Mouse (Mus musculus) C2C12 (cell line): ENCODE results near the gene Fam71d. TPM values are rescaled to one million over a fixed set of nuclear protein-coding genes. Genes with fewer than 3 reads are reported as not detected.

Experiments
- H3K27me3 ChIP-seq: one replicate; pipeline ENCODE4 v1.6.1; 2011; ENCODE audit not compliant: control insufficient read depth, insufficient read depth, insufficient read length
- H3K36me3 ChIP-seq: one replicate; pipeline ENCODE4 v1.6.1; 2011; ENCODE audit not compliant: control insufficient read depth, insufficient read depth
- H3K4me3 ChIP-seq: one replicate; pipeline ENCODE4 v1.5.1; 2011; ENCODE audit warnings: mild to moderate bottlenecking, control low read depth; ENCODE audit not compliant: poor library complexity, insufficient read depth, severe bottlenecking
- H3K79me2 ChIP-seq: one replicate; pipeline ENCODE4 v1.6.1; 2011; ENCODE audit not compliant: control insufficient read depth, insufficient read depth
- H3K79me3 ChIP-seq: one replicate; pipeline ENCODE4 v1.6.1; 2011; ENCODE audit warnings: low read depth, control low read depth
- H3ac ChIP-seq: one replicate; pipeline ENCODE3; 2011; ENCODE audit warnings: low read depth; ENCODE audit not compliant: control insufficient read depth, insufficient read length
- CEBPB ChIP-seq: IDR thresholded peaks from one replicate; pipeline ENCODE4 v1.6.1; 2011; ENCODE audit warnings: low read depth, mild to moderate bottlenecking, control low read depth, moderate library complexity
- CTCF ChIP-seq: IDR thresholded peaks from one replicate; pipeline ENCODE4 v1.5.1; 2011; ENCODE audit not compliant: control insufficient read depth, insufficient read depth, insufficient read length
- FOSL1 ChIP-seq: IDR thresholded peaks from one replicate; pipeline ENCODE4 v1.8.0; 2011; ENCODE audit warnings: mild to moderate bottlenecking, low read length; ENCODE audit not compliant: poor library complexity, insufficient read depth, severe bottlenecking
- MAX ChIP-seq: IDR thresholded peaks from one replicate; pipeline ENCODE4 v1.6.1; 2011; ENCODE audit warnings: mild to moderate bottlenecking, control low read depth
- MYOD1 ChIP-seq: IDR thresholded peaks from one replicate; pipeline ENCODE4 v1.6.1; 2011; ENCODE audit warnings: low read depth; ENCODE audit not compliant: control insufficient read depth, insufficient read length
- MYOG ChIP-seq: IDR thresholded peaks from one replicate; pipeline ENCODE4 v1.6.1; 2011; ENCODE audit not compliant: control insufficient read depth, insufficient read length; ENCODE audit errors: extremely low read depth
- USF1 ChIP-seq: IDR thresholded peaks from one replicate; pipeline ENCODE4 v1.6.1; 2011; ENCODE audit warnings: low read depth, mild to moderate bottlenecking, control low read depth, moderate library complexity
- long read RNA-seq, 2 experiments: library from polyadenylated mRNA; unstranded; transcript quantifications; one replicate each; pipeline ENCODE4 v2.0.0; 2019 to 2020
- polyA plus RNA-seq: library from polyadenylated mRNA; unstranded; fragments of >200 nt; fragmentation: generic; extraction: Trizol; gene quantifications from one replicate; pipeline ENCODE4 v1.2.1, GENCODE M21; 2012; ENCODE audit warnings: missing spikeins

Fam71d gene
- not detected for polyA plus RNA-seq
- long read RNA-seq, experiment 1, result 0 reads
- long read RNA-seq, experiment 2, result 0 reads

- no peak within 1 kb of the TSS for H3K4me3 ChIP-seq
- H3ac ChIP-seq, result no peak within 1 kb of the TSS
- no peaks in the 10 kb centered on the region for H3K36me3 ChIP-seq
- H3K27me3 ChIP-seq, result no peaks in the 10 kb centered on the region
- no peaks in the 10 kb centered on the region for H3K79me3 ChIP-seq
- TF ChIP-seq MAX, result no peak
- TF ChIP-seq USF1, result no peak
- TF ChIP-seq MYOD1, result no peak
- no peak for TF ChIP-seq CEBPB
- no peak for TF ChIP-seq MYOG
- no peak for TF ChIP-seq CTCF
- H3K79me2 ChIP-seq, result no peaks in the 10 kb centered on the region
These were observed at the start of gene Fam71d for GRCm38 (mm10) chr12:78691325-78691724. Gene Fam71d, plus strand, starts transcription at chr12:78691535.

DNA sequence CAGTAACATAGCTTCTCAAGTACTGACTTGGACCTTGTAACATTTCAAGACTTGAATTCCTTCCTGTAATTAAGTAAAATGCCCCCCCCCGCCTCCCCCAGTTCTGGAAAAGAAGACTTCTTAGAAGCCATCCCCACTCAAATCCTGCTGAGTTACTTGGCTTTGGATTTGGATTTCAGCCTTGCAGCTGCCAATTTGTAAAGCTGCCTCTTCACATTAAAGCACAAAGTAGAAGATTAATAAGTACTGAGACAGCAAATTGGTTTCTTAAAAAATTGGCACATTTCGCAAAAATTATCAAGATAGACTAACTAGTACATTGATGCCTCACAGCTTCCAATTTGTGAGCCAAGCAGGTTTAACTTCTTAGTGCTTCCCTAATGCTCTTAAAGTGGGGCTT lies 47.6 kb upstream of the Fam71d start:
- no peaks in the 10 kb centered on the region for H3K36me3 ChIP-seq
- H3K4me3 ChIP-seq, result no peak overlapping the region
- H3ac ChIP-seq, result no peak overlapping the region
- TF ChIP-seq CEBPB, result no peak
- no peak for TF ChIP-seq MYOG
- TF ChIP-seq MYOD1, result no peak
- H3K79me3 ChIP-seq, result no peaks in the 10 kb centered on the region
- no peaks in the 10 kb centered on the region for H3K79me2 ChIP-seq
- no peaks in the 10 kb centered on the region for H3K27me3 ChIP-seq

DNA sequence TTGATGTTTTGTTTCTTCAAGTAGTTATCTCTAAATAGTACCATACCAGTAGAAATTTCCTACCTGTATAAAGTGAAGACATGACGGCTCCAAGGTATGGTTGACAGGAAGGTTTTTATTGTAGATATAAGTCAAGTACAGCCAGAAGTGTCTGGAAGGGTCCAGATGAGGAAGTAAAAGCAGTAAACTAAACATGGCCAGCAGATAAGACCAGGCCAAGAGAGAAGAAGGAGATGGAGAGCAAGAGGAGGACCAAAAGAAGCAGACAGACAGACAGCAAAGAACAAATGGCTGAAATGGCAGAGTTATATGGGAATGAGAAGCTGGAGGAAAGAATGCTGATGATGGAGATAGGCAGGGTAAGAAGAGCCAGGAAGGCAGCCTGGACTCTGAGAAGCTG lies 46.1 kb upstream of the Fam71d start:
- H3K4me3 ChIP-seq, result no peak overlapping the region
- TF ChIP-seq FOSL1 (no peak), MAX (no peak), MYOG (no peak), CEBPB (no peak), USF1 (no peak), CTCF (no peak), MYOD1 (no peak)
- H3K79me3 ChIP-seq, result no peaks in the 10 kb centered on the region
- no peaks in the 10 kb centered on the region for H3K36me3 ChIP-seq
- H3ac ChIP-seq, result no peak overlapping the region
- H3K27me3 ChIP-seq, result no peaks in the 10 kb centered on the region
- no peaks in the 10 kb centered on the region for H3K79me2 ChIP-seq

DNA sequence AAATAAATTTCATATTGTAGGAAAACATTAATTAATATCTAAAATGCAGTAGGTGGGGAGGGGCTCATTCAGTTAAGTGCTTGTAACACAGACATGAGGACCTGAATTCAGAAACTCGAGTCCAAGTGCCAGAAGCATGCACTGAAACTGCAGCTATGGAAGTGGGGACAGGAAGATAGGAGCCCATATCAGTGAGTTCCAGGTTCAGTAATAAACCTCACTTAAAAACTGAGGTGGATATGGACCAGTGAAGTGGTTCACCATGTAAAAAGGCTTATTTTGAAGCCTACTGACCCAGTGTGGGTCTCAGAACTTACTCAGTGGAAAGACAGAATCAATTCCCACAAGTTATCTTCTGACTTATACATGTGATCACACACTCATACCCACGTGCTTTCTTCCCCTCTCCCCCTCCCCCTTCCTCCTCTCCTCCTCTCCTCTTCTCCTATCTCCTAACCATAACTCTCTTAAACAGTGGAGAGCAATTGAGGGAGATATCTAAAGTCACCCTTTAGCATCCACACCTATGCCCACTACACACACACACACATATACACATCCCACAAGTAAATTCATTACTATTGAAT lies 31.5 kb upstream of the Fam71d start:
- TF ChIP-seq MAX (no peak), MYOD1 (no peak), FOSL1 (no peak), USF1 (no peak)
- Histone ChIP-seq H3K79me2 (no peaks in the 10 kb centered on the region), H3K79me3 (no peaks in the 10 kb centered on the region), H3K36me3 (no peaks in the 10 kb centered on the region), H3K4me3 (no peak overlapping the region), H3ac (no peak overlapping the region), H3K27me3 (no peaks in the 10 kb centered on the region)

DNA sequence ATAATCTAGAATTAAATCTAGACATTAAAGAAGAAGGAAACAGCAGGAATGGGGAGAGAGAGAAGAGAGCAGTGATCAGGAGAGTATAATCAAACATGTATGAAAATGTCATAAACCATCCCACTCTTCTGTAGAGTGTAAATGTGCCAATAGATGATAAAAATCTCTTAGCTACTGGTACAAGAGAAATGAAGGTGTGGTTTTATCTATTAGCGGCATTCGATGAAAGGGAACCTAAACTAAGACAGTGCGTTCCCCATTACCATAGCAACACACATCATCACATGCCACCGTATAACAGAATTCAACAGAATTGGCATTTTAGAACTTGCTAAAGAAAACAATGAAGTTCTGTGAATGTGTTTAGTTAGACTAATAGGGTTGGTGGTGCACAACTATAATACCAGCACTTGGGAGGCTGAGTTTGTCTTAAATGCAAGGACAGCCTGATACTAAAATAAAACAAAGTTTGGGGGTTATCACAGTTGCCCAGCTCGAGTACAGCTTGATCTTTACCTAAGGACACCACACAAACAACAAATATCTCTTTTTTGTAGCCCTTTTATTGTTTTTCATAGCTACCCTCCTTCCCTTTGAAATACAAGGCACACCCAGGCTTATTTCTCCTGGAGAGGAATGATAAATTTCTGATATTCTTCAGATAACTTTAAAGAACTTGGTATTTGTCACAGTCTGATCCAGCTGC lies 13.1 kb upstream of the Fam71d start:
- TF ChIP-seq MYOD1 (no peak), CTCF (no peak), CEBPB (no peak), FOSL1 (no peak), MAX (no peak), USF1 (no peak), MYOG (no peak)
- Histone ChIP-seq H3ac (no peak overlapping the region), H3K27me3 (no peaks in the 10 kb centered on the region), H3K36me3 (no peaks in the 10 kb centered on the region), H3K4me3 (no peak overlapping the region), H3K79me3 (no peaks in the 10 kb centered on the region), H3K79me2 (no peaks in the 10 kb centered on the region)

DNA sequence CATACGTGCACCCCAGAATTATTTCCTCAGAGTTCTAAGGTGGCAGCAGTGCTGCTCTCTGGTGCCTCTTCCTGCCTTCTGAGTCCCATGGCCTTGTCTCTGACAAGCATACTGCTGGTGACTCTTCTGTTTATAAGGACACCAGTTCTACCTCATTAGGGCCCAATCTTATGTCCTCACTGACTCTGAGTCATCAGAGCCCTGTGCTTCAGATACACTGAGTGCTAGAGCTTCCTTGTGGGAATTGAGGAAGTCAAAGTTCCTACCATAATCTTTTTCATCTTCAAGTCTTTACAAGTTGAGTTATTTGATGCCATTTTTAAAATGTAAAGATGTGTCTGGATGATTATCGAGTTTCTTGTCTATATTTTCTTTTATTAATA lies 12.5 kb upstream of the Fam71d start:
- H3K36me3 ChIP-seq, result no peaks in the 10 kb centered on the region
- no peak overlapping the region for H3K4me3 ChIP-seq
- no peaks in the 10 kb centered on the region for H3K79me3 ChIP-seq
- no peaks in the 10 kb centered on the region for H3K79me2 ChIP-seq
- H3ac ChIP-seq, result no peak overlapping the region
- no peaks in the 10 kb centered on the region for H3K27me3 ChIP-seq
- no peak for TF ChIP-seq CTCF
- TF ChIP-seq MAX, result no peak
- TF ChIP-seq CEBPB, result no peak
- no peak for TF ChIP-seq MYOD1
- TF ChIP-seq FOSL1, result no peak
- no peak for TF ChIP-seq USF1
- no peak for TF ChIP-seq MYOG
